In the genomic region with DNA sequence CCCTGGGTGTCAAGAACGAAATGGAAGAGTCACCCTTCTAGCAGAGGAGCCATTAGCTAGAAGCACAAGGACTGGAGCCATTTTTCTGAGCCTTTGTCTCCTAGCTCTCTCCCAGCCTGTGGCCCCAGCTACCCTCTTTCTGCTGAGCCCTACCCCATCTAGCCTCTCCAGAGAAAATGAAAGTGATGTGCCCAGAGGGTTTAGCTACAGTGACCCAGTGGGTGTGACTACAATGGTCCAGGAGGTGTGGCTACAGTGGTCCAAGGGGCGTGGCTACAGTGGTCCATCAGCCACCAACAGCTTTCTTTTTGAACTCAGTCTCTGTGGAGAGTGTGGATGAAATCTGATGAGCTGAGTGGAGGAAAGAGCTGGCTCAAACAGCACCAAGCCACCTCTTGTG, we compare ENCODE assay signal across 16 mouse cellular contexts. TPM values are rescaled to one million over a fixed set of nuclear protein-coding genes. Genes with fewer than 3 reads are reported as not detected.
DNase-seq lines count a peak whose midpoint lies in the region; ATAC-seq and TF ChIP-seq lines count a peak whose summit lies in the region.
"Had no signal": no experiment of that assay in that cellular context is flagged by ENCODE, and none has a peak within 500 bp of the region (broad histone marks: within the 10 kb centered on the region; RNA-seq: fewer than 3 reads in every experiment).

No protein-coding gene starts in this region.

- no peaks in the 10 kb centered on the region for H3K36me3 ChIP-seq in kidney, embryonic 15.5 days
- H3K36me3 ChIP-seq in kidney, embryonic 16.5 days (ENCODE audit: insufficient read depth, low read length): no peaks in the 10 kb centered on the region
- H3K36me3 ChIP-seq in CH12.LX (replicated peaks in 1 of 2; ENCODE audit: control insufficient read depth in 1 of 2, insufficient read depth in 1 of 2, low read length in 1 of 2): no peaks in the 10 kb centered on the region
- H3K36me3 ChIP-seq: embryonic facial prominence, embryonic 15.5 days; limb, embryonic 15.5 days had no signal

- no peak for TF ChIP-seq RAD21 in CH12.LX (IDR thresholded peaks at IDR 0.05; ENCODE audit: low read depth, low read length)

- no peak overlapping the region for H3K4me2 ChIP-seq in kidney, embryonic 15.5 days
- H3K4me2 ChIP-seq in kidney, embryonic 16.5 days (replicated peaks; ENCODE audit: low read depth, low read length): no peak overlapping the region
- peak overlapping the region; percentile 18; the same call in 1 of the 2 replicates for H3K4me2 ChIP-seq in CH12.LX (ENCODE audit: insufficient read depth, low read depth, poor library complexity, severe bottlenecking)
- H3K4me2 ChIP-seq: embryonic facial prominence, embryonic 15.5 days; limb, embryonic 15.5 days had no signal

- DNase-seq in CH12.LX (ENCODE audit: extremely low read depth): peak; percentile 85
- DNase-seq in embryo, embryonic 10.5 days (ENCODE audit: low spot score): peak; percentile 45
- DNase-seq in retina, postnatal 1 day: peak; percentile 60
- no peak for DNase-seq in layer of hippocampus, adult 11-12 months (ENCODE audit: low spot score)
- DNase-seq in left cerebral cortex, postnatal 10 days (ENCODE audit: extremely low spot score in 1 of 2, low spot score in 2 of 2): no peak
- DNase-seq: cerebellum, adult 8-10 months; gastrocnemius, postnatal 36 days; kidney, adult 8-10 months; right cerebral cortex, adult 18-20 months; thymus, postnatal 36 days had no signal

- 0 out of 2 replicates have a peak, but pooled peaks have one; percentile 18 for ATAC-seq in kidney, embryonic 15.5 days (replicated peaks; ENCODE audit: low FRiP score)
- no peak for ATAC-seq in kidney, embryonic 16.5 days (ENCODE audit: low FRiP score, low TSS enrichment)
- ATAC-seq: forebrain, embryonic 16.5 days; inflammation-experienced regulatory T-cells, adult 6 months had no signal

- TF ChIP-seq EP300 in CH12.LX (IDR thresholded peaks at IDR 0.05; ENCODE audit: low read length): no peak

- TF ChIP-seq CTCF in CH12.LX (conservative IDR thresholded peaks at IDR 0.05 in 1 of 2, IDR thresholded peaks at IDR 0.05 in 1 of 2; ENCODE audit: low read depth in 2 of 2, low read length in 2 of 2): no peak

- dilution Hi-C loops in CH12.LX (cut with MboI; ENCODE audit: extremely low pct_ligation_motif_present, extremely low pct_unique_long_range_greater_than_20kb, low sequenced_read_pairs): no loop called here

- in situ Hi-C loops in CH12.LX (cut with MboI; ENCODE audit: low pct_ligation_motif_present, low pct_unique_long_range_greater_than_20kb, low sequenced_read_pairs): no loop called here

- intact Hi-C loops in left cerebral cortex, postnatal 10 days (cut with DNase I): no loop called here

- 52% methylated on average over 2 of the region's 2 CpGs for WGBS in kidney, embryonic 15.5 days
- WGBS in kidney, embryonic 16.5 days: 62% methylated on average over 2 of the region's 2 CpGs

- no peaks in the 10 kb centered on the region for H3K9me3 ChIP-seq in kidney, embryonic 15.5 days (replicated peaks)
- no peaks in the 10 kb centered on the region for H3K9me3 ChIP-seq in kidney, embryonic 16.5 days (ENCODE audit: low read length)
- H3K9me3 ChIP-seq in CH12.LX (replicated peaks; ENCODE audit: low read length): no peaks in the 10 kb centered on the region
- H3K9me3 ChIP-seq: embryonic facial prominence, embryonic 15.5 days; limb, embryonic 15.5 days had no signal

- no peaks in the 10 kb centered on the region for H3K27me3 ChIP-seq in kidney, embryonic 15.5 days
- H3K27me3 ChIP-seq in kidney, embryonic 16.5 days (ENCODE audit: insufficient read depth, low read length): no peaks in the 10 kb centered on the region
- peaks cover 5% of the 10 kb centered on the region for H3K27me3 ChIP-seq in CH12.LX (replicated peaks)
- H3K27me3 ChIP-seq: embryonic facial prominence, embryonic 15.5 days; limb, embryonic 15.5 days had no signal

- H3K79me2 ChIP-seq in CH12.LX (replicated peaks; ENCODE audit: control insufficient read depth, extremely low read depth, insufficient read depth, poor library complexity, severe bottlenecking): no peaks in the 10 kb centered on the region

- H3K4me3 ChIP-seq in kidney, embryonic 15.5 days (replicated peaks): no peak overlapping the region
- no peak overlapping the region for H3K4me3 ChIP-seq in kidney, embryonic 16.5 days (ENCODE audit: low read length)
- peak overlapping the region in 1 of 3 experiments; percentile 18 for H3K4me3 ChIP-seq in CH12.LX (replicated peaks in 1 of 3; ENCODE audit: low read depth in 2 of 3, low read length in 2 of 3, poor library complexity in 1 of 3)
- H3K4me3 ChIP-seq: embryonic facial prominence, embryonic 15.5 days; limb, embryonic 15.5 days had no signal

- no peak overlapping the region for H3K27ac ChIP-seq in kidney, embryonic 15.5 days
- no peak overlapping the region for H3K27ac ChIP-seq in kidney, embryonic 16.5 days (ENCODE audit: low read length)
- no peak overlapping the region for H3K27ac ChIP-seq in CH12.LX (ENCODE audit: insufficient read depth, low read depth)
- H3K27ac ChIP-seq: embryonic facial prominence, embryonic 15.5 days; limb, embryonic 15.5 days had no signal

- H3K9ac ChIP-seq in kidney, embryonic 15.5 days: no peak overlapping the region
- H3K9ac ChIP-seq in kidney, embryonic 16.5 days (replicated peaks; ENCODE audit: low read length): no peak overlapping the region
- no peak overlapping the region for H3K9ac ChIP-seq in CH12.LX (ENCODE audit: insufficient read depth, low read depth)
- H3K9ac ChIP-seq: embryonic facial prominence, embryonic 15.5 days; limb, embryonic 15.5 days had no signal

- TF ChIP-seq POLR2A in CH12.LX (IDR thresholded peaks at IDR 0.05; ENCODE audit: low read depth, low read length): peak; percentile 57

- no peaks in the 10 kb centered on the region for H3K4me1 ChIP-seq in kidney, embryonic 15.5 days
- H3K4me1 ChIP-seq in kidney, embryonic 16.5 days (ENCODE audit: insufficient read depth, low read length): no peaks in the 10 kb centered on the region
- H3K4me1 ChIP-seq in CH12.LX (ENCODE audit: control insufficient read depth in 1 of 2, insufficient read depth in 2 of 2): peaks cover 9 to 50% of the 10 kb centered on the region in 2 experiments
- H3K4me1 ChIP-seq: embryonic facial prominence, embryonic 15.5 days; limb, embryonic 15.5 days had no signal

TF ChIP-seq in CH12.LX, 34 proteins besides CTCF, POLR2A, EP300 and RAD21:
- TF ChIP-seq MXI1 (IDR thresholded peaks at IDR 0.05; ENCODE audit: low read depth, low read length): no peak
- TF ChIP-seq TBP (conservative IDR thresholded peaks at IDR 0.05; ENCODE audit: low read depth, low read length): peak; percentile 64
- TF ChIP-seq TCF12 (IDR thresholded peaks at IDR 0.05; ENCODE audit: low read depth, low read length): peak; percentile 69; the same call in 1 of the 2 replicates
- no peak for TF ChIP-seq ZMIZ1 (IDR thresholded peaks at IDR 0.05; ENCODE audit: low read depth, low read length)
- no peak for TF ChIP-seq MAFK (IDR thresholded peaks at IDR 0.05; ENCODE audit: insufficient replicate concordance, low read length)
- TF ChIP-seq NRF1 (IDR thresholded peaks at IDR 0.05; ENCODE audit: low read depth, low read length): no peak
- no peak for TF ChIP-seq E2F4 (IDR thresholded peaks at IDR 0.05; ENCODE audit: insufficient replicate concordance, low read depth, low read length)
- no peak for TF ChIP-seq JUN (IDR thresholded peaks at IDR 0.05; ENCODE audit: insufficient read depth, low read depth, low read length)
- TF ChIP-seq ZNF384 (IDR thresholded peaks at IDR 0.05; ENCODE audit: low read depth, low read length): no peak
- no peak for TF ChIP-seq POLR2AphosphoS2 (IDR thresholded peaks at IDR 0.05; ENCODE audit: low read depth, low read length)

RNA-seq across cellular contexts. Expression of a gene that starts 53.9 kb away (rescaled TPM):
- 24.7 and 25.4 TPM in 2 replicates for polyA plus RNA-seq in kidney, embryonic 15.5 days (2015; fragmentation: Nextera tagmentation; extraction: Ambion mirVana)
- polyA plus RNA-seq in kidney, embryonic 16.5 days (2015; fragmentation: Nextera tagmentation; extraction: Ambion mirVana): 22.8 and 28.1 TPM in 2 replicates
- 3.0 and 4.0 TPM in 2 replicates for total RNA-seq in CH12.LX (2012; rRNA removed)
- total RNA-seq in CH12.LX (2014; rRNA removed): 0.32 and 0.35 TPM in 2 replicates
- 0.74 and 0.86 TPM in 2 replicates for polyA plus RNA-seq in CH12.LX (2012; ENCODE audit: insufficient read length, low read depth)
- total RNA-seq in left cerebral cortex, postnatal 10 days (2021): 100 to 1,000 TPM; 110 to 127 TPM

Comparison
In these comparisons a context has a peak if more than half of its experiments do, and no peak if none do; other contexts are left out.
1. DNase-seq: peak in CH12.LX (single experiment), embryo, embryonic 10.5 days (single experiment) and retina, postnatal 1 day (single experiment); none in layer of hippocampus, adult 11-12 months (single experiment) and left cerebral cortex, postnatal 10 days (0 of 2).
2. RNA of a gene that starts 53.9 kb away (polyA plus RNA-seq): 24.7 to 25.4 TPM in kidney, embryonic 15.5 days and 22.8 to 28.1 TPM in kidney, embryonic 16.5 days; 0.74 to 0.86 TPM in CH12.LX; every median in the first group is over 10 times any median in the second.